Mouse (Mus musculus): ENCODE measurements around the gene Grin3b. TPM values are rescaled to one million over a fixed set of nuclear protein-coding genes. Genes with fewer than 3 reads are reported as not detected.

Gene Grin3b
- polyA plus RNA-seq, 1 experiment from 2014 or later: 0.30 TPM

- under 1% methylated on average over 61 of the region's 61 CpGs for WGBS
- Histone ChIP-seq H3K27me3 (ENCODE audit: insufficient read depth, poor library complexity, severe bottlenecking) (no peaks in the 10 kb centered on the region), H3K9me3 (no peaks in the 10 kb centered on the region), H3K36me3 (peaks cover 38% of the 10 kb centered on the region), H3K27ac (peak within 1 kb of the TSS; percentile 91), H3K4me1 (peaks cover 36% of the 10 kb centered on the region), H3K4me3 (peak within 1 kb of the TSS; percentile 96)
- DNase-seq (ENCODE audit: low spot score): peak; percentile 100
Measured at GRCm38 (mm10) chr10:79959847-79960601, 10.5 kb upstream of the Grin3b start, which contains the start of gene Wdr18. Wdr18 (plus strand) TSS chr10:79960152.

GRCm38 (mm10) chr10:79960671-79961294 lies 9.7 kb upstream of the Grin3b start:
- WGBS: 14% methylated on average over 10 of the region's 10 CpGs
- DNase-seq (ENCODE audit: low spot score): no peak
- peaks cover 46% of the 10 kb centered on the region for H3K36me3 ChIP-seq
- peak overlapping the region; percentile 96 for H3K4me3 ChIP-seq
- no peaks in the 10 kb centered on the region for H3K27me3 ChIP-seq (ENCODE audit: insufficient read depth, poor library complexity, severe bottlenecking)
- H3K9me3 ChIP-seq: no peaks in the 10 kb centered on the region
- peaks cover 33% of the 10 kb centered on the region for H3K4me1 ChIP-seq
- peak overlapping the region; percentile 91 for H3K27ac ChIP-seq

- WGBS: 92% methylated on average over 7 of the region's 7 CpGs
- no peak for DNase-seq (ENCODE audit: low spot score)
- no peak overlapping the region for H3K27ac ChIP-seq
- peaks cover 23% of the 10 kb centered on the region for H3K4me1 ChIP-seq
- peaks cover 76% of the 10 kb centered on the region for H3K36me3 ChIP-seq
- no peaks in the 10 kb centered on the region for H3K9me3 ChIP-seq
- peaks cover 16% of the 10 kb centered on the region; the same call in 1 of the 2 replicates for H3K27me3 ChIP-seq (ENCODE audit: insufficient read depth, poor library complexity, severe bottlenecking)
- no peak overlapping the region for H3K4me3 ChIP-seq
Measured at GRCm38 (mm10) chr10:79964727-79965126, 5.8 kb upstream of the Grin3b start.

GRCm38 (mm10) chr10:79965325-79965724 lies 5.2 kb upstream of the Grin3b start:
- Histone ChIP-seq H3K36me3 (peaks cover 76% of the 10 kb centered on the region), H3K4me1 (peaks cover 23% of the 10 kb centered on the region), H3K27me3 (ENCODE audit: insufficient read depth, poor library complexity, severe bottlenecking) (peaks cover 20% of the 10 kb centered on the region; the same call in 1 of the 2 replicates), H3K4me3 (no peak overlapping the region), H3K9me3 (no peaks in the 10 kb centered on the region), H3K27ac (no peak overlapping the region)
- DNase-seq (ENCODE audit: low spot score): no peak
- WGBS: 83% methylated on average over 5 of the region's 5 CpGs

- Histone ChIP-seq H3K27ac (no peak overlapping the region), H3K9me3 (no peaks in the 10 kb centered on the region), H3K27me3 (ENCODE audit: insufficient read depth, poor library complexity, severe bottlenecking) (peaks cover 36% of the 10 kb centered on the region), H3K4me3 (no peak overlapping the region), H3K4me1 (peaks cover 20% of the 10 kb centered on the region), H3K36me3 (peaks cover 68% of the 10 kb centered on the region)
- 87% methylated on average over 5 of the region's 5 CpGs for WGBS
- no peak for DNase-seq (ENCODE audit: low spot score)
Measured at GRCm38 (mm10) chr10:79966886-79967400, 3.6 kb upstream of the Grin3b start.

- H3K4me3 ChIP-seq: no peak overlapping the region
- 86% methylated on average over 1 of the region's 1 CpGs for WGBS
- no peak for DNase-seq (ENCODE audit: low spot score)
- H3K27me3 ChIP-seq (ENCODE audit: insufficient read depth, poor library complexity, severe bottlenecking): peaks cover 48% of the 10 kb centered on the region
- peaks cover 56% of the 10 kb centered on the region for H3K36me3 ChIP-seq
- H3K27ac ChIP-seq: no peak overlapping the region
- H3K4me1 ChIP-seq: peaks cover 26% of the 10 kb centered on the region
- H3K9me3 ChIP-seq: no peaks in the 10 kb centered on the region
Measured at GRCm38 (mm10) chr10:79968181-79968580, 2.3 kb upstream of the Grin3b start.

GRCm38 (mm10) chr10:79969124-79969568 lies 1.4 kb upstream of the Grin3b start:
- H3K36me3 ChIP-seq: peaks cover 48% of the 10 kb centered on the region
- WGBS: 10% methylated on average over 3 of the region's 3 CpGs
- no peak overlapping the region for H3K4me3 ChIP-seq
- no peak for DNase-seq (ENCODE audit: low spot score)
- H3K9me3 ChIP-seq: no peaks in the 10 kb centered on the region
- H3K27ac ChIP-seq: no peak overlapping the region
- H3K4me1 ChIP-seq: peaks cover 24% of the 10 kb centered on the region
- H3K27me3 ChIP-seq (ENCODE audit: insufficient read depth, poor library complexity, severe bottlenecking): peaks cover 58% of the 10 kb centered on the region

- peaks cover 61% of the 10 kb centered on the region for H3K27me3 ChIP-seq (ENCODE audit: insufficient read depth, poor library complexity, severe bottlenecking)
- H3K4me3 ChIP-seq: peak overlapping the region; percentile 63
- peaks cover 22% of the 10 kb centered on the region for H3K4me1 ChIP-seq
- 4% methylated on average over 21 of the region's 21 CpGs for WGBS
- H3K9me3 ChIP-seq: no peaks in the 10 kb centered on the region
- peaks cover 46% of the 10 kb centered on the region for H3K36me3 ChIP-seq
- H3K27ac ChIP-seq: peak overlapping the region; percentile 56; the same call in 1 of the 2 replicates
- no peak for DNase-seq (ENCODE audit: low spot score)
Measured at GRCm38 (mm10) chr10:79971183-79971497, 625 bp downstream of the Grin3b start.

- Histone ChIP-seq H3K4me1 (peaks cover 16% of the 10 kb centered on the region), H3K9me3 (no peaks in the 10 kb centered on the region), H3K27me3 (ENCODE audit: insufficient read depth, poor library complexity, severe bottlenecking) (peaks cover 61% of the 10 kb centered on the region), H3K4me3 (no peak overlapping the region), H3K36me3 (peaks cover 46% of the 10 kb centered on the region), H3K27ac (no peak overlapping the region)
- 56% methylated on average over 14 of the region's 14 CpGs for WGBS
- DNase-seq (ENCODE audit: low spot score): no peak
Measured at GRCm38 (mm10) chr10:79972831-79973230, 2.3 kb downstream of the Grin3b start.

- peaks cover 51% of the 10 kb centered on the region for H3K27me3 ChIP-seq (ENCODE audit: insufficient read depth, poor library complexity, severe bottlenecking)
- 88% methylated on average over 21 of the region's 21 CpGs for WGBS
- H3K4me3 ChIP-seq: no peak overlapping the region
- H3K36me3 ChIP-seq: peaks cover 49% of the 10 kb centered on the region
- no peak overlapping the region for H3K27ac ChIP-seq
- no peaks in the 10 kb centered on the region; the same call in 1 of the 2 replicates for H3K9me3 ChIP-seq
- peaks cover 18% of the 10 kb centered on the region for H3K4me1 ChIP-seq
- no peak for DNase-seq (ENCODE audit: low spot score)
Measured at GRCm38 (mm10) chr10:79974087-79974486, 3.6 kb downstream of the Grin3b start.

- H3K36me3 ChIP-seq: peaks cover 55% of the 10 kb centered on the region
- peaks cover 45% of the 10 kb centered on the region for H3K27me3 ChIP-seq (ENCODE audit: insufficient read depth, poor library complexity, severe bottlenecking)
- no peaks in the 10 kb centered on the region; the same call in 1 of the 2 replicates for H3K9me3 ChIP-seq
- peaks cover 24% of the 10 kb centered on the region for H3K4me1 ChIP-seq
- no peak overlapping the region for H3K27ac ChIP-seq
- DNase-seq (ENCODE audit: low spot score): no peak
- no peak overlapping the region for H3K4me3 ChIP-seq
- 88% methylated on average over 8 of the region's 8 CpGs for WGBS
Measured at GRCm38 (mm10) chr10:79974668-79975067, 4.2 kb downstream of the Grin3b start.

- 84% methylated on average over 28 of the region's 28 CpGs for WGBS
- Histone ChIP-seq H3K4me3 (no peak overlapping the region), H3K9me3 (no peaks in the 10 kb centered on the region; the same call in 1 of the 2 replicates), H3K4me1 (peaks cover 29% of the 10 kb centered on the region), H3K27me3 (ENCODE audit: insufficient read depth, poor library complexity, severe bottlenecking) (peaks cover 33% of the 10 kb centered on the region), H3K36me3 (peaks cover 58% of the 10 kb centered on the region), H3K27ac (no peak overlapping the region)
- no peak for DNase-seq (ENCODE audit: low spot score)
Measured at GRCm38 (mm10) chr10:79976071-79976721, 5.7 kb downstream of the Grin3b start.

- peaks cover 34% of the 10 kb centered on the region for H3K4me1 ChIP-seq
- no peaks in the 10 kb centered on the region; the same call in 1 of the 2 replicates for H3K9me3 ChIP-seq
- H3K27ac ChIP-seq: no peak overlapping the region
- WGBS: 81% methylated on average over 34 of the region's 36 CpGs
- DNase-seq (ENCODE audit: low spot score): no peak
- peaks cover 58% of the 10 kb centered on the region for H3K36me3 ChIP-seq
- no peak overlapping the region for H3K4me3 ChIP-seq
- H3K27me3 ChIP-seq (ENCODE audit: insufficient read depth, poor library complexity, severe bottlenecking): peaks cover 27% of the 10 kb centered on the region
Measured at GRCm38 (mm10) chr10:79976722-79977107, 6.2 kb downstream of the Grin3b start.

Measured in heart, embryonic 10.5 days (tissue).